Mouse (Mus musculus) cerebellum, adult 2 months (tissue): ENCODE results near the gene Nup133.
"Not testable (repeated sequence)": the region's sequence is repeated elsewhere in the genome, so short reads cannot be mapped to it uniquely, and the experiment has no call there.

Experiments
- CTCF ChIP-seq: fragments of 200-500 bp; IDR thresholded peaks from 2 replicates; pipeline ENCODE4 v1.5.1; 2011; ENCODE audit warnings: low read depth, mild to moderate bottlenecking, control low read depth, low read length, moderate library complexity, borderline replicate concordance; ENCODE audit not compliant: insufficient read depth
- POLR2A ChIP-seq: fragments of 200-500 bp; IDR thresholded peaks from 2 replicates; pipeline ENCODE4 v1.6.1; 2011; ENCODE audit warnings: low read length, control low read depth, borderline replicate concordance; ENCODE audit not compliant: insufficient read depth

DNA sequence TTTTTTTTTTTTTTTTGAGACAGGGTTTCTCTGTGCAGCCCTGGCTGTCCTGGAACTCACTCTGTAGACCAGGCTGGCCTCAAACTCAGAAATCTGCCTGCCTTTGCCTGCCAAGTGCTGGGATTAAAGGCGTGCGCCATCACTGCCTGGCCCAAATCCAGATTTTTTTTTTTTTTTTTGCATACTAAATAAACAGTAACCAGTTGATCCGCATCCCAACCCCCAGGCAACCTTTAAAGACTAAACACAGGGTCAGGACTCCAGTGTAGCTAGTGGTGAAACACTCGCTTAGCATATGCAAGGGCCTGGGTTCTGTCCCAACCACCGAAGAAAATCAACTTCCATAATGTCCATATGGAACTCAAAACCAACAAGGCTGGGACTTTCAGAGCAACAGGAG lies 11.5 kb upstream of the Nup133 start:
- TF ChIP-seq CTCF, POLR2A: not testable (repeated sequence)
